Mouse (Mus musculus): Measurements from ENCODE around the gene Sbk2.
A peak's percentile ranks its signal among the peaks of the same experiment; 100 is the strongest.

The Sbk2 gene

DNA sequence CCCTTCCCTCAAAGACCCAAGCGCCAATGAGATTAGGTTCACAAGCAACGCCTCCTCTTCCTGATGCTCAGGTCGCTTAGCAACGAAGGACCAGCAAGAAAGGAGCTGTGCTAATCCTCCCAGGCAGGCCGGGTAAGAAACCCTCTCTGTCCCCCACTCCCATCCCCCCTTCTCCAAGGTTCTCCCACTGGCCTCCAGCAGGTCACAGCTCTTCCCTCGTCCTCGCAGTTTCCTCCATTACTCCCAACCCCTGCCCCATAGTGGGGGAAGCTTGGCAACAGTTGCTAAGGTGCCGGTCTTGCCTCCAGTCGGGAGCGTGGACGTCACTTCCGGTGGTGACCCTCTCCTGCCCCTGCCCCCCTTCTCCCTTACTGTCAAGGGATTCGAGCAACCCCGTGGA is 41.7 kb downstream of the Sbk2 start:
- DNase-seq (ENCODE audit: low spot score in 2 of 2): peak; percentile 89 to 90

DNA sequence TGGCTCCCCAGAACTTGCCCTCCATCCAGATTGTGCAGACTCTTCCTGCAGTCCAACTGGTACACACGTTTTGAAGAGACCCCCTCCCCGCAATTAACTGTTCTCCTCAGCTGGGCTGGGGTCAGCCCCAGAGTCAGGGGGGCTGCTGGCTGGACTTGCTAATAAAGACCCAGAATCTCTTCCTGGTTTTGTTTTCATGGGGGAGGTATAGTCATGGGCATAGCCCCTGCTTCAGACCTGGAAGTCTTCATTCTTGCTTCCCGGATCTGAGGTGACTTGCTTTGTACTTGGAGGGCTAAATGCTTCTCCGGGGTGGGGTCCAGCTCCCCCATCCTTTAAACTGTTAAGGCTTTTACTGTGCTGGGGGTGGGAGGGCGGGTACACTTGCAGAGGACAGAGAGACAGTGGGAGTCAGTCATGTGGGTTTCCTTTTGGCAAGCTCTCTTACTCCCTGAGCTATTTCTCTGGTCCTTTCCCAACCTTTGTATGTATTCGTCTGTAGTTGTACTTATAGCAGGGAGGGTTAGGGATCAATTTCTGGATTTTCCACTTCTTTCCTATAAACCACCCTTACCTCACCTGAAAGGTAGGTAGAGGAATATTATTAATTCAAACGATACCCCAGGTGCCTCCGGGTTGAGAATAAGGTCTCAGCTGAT is 42.3 kb downstream of the Sbk2 start, which contains the start of gene Nat14:
Gene Nat14 (plus strand): TSS at position 205 of the 659 bp plus-strand sequence.
- DNase-seq (ENCODE audit: low spot score in 2 of 2): no peak

DNA sequence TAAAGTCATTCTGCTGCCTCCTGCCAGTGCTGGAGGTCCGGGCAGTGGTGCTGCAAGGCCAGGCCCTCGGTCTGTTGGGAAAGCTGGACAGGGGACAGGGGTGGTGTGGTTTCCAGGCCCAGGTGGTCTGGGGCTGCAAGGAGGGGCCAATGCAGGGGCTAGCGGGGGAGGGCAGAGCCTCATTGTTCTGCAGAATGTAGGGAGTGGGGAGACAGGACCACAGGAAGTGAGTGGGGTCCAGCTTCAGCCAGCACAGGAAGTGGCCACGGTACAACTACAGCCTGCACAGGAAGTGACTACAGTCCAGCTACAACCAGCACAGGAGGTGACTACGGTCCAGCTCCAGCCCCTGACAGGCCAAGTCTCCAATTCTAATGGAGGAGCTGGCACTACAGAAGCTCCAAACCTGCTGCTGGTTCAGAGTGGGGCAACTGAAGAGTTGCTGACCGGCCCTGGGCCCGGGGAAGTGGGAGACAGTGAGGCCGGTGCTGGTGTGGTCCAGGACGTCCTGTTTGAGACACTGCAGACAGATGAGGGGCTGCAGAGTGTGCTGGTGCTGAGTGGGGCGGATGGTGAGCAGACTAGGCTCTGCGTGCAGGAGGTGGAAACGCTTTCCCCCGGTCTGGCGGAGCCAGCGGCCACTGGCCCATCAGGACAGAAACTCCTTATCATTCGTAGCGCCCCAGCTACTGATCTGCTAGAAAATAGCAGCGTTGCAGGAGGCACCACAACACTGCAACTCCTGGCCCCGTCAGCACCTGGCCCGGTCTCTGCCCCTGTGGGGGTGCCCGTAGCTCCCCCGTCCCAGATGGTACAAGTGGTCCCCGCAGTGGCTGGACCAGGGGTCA is 43.0 kb downstream of the Sbk2 start:
- DNase-seq (ENCODE audit: low spot score in 2 of 2): no peak

DNA sequence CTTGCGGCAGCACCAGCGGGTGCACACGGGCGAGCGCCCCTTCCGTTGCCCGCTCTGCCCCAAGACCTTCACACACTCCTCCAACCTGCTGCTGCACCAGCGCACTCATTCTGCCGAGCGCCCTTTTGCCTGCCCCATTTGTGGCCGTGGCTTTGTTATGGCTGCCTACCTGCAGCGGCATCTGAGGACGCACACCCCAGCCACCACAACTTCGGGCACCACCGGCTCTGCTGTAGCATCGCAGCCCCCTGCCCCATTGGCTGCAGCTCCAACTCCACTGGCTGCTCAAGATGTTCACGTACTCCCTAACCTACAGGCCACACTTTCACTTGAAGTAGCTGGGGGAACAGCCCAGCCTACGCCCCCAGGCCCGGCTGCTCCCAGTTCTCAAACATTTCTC is 43.7 kb downstream of the Sbk2 start:
- no peak for DNase-seq (ENCODE audit: low spot score in 2 of 2)

DNA sequence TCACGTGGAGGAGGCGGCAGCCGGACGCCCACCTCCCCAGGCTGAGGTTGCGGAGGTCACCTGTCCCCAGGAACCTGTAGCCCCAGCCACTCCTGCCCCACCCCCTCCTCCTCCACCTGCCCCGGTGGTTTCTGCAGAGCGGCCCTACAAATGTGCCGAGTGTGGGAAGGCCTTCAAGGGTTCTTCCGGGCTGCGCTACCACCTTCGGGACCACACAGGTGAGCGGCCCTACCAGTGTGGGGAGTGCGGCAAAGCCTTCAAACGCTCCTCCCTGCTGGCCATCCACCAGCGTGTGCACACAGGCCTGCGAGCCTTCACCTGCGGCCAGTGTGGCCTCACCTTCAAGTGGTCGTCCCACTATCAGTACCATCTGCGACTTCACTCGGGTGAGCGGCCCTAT is 44.2 kb downstream of the Sbk2 start:
- no peak for DNase-seq (ENCODE audit: low spot score in 2 of 2)

DNA sequence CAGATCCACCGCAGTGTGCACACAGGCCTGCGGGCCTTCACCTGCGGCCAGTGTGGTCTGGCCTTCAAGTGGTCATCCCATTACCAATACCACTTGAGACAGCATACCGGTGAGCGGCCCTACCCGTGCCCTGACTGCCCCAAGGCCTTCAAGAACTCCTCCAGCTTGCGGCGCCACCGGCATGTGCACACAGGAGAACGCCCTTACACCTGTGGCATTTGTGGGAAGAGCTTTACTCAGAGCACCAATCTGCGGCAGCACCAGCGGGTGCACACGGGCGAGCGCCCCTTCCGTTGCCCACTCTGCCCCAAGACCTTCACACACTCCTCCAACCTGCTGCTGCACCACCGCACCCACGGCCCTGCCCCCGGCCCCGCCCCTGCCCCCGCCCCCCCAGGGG is 45.1 kb downstream of the Sbk2 start:
- DNase-seq (ENCODE audit: low spot score in 2 of 2): no peak

DNA sequence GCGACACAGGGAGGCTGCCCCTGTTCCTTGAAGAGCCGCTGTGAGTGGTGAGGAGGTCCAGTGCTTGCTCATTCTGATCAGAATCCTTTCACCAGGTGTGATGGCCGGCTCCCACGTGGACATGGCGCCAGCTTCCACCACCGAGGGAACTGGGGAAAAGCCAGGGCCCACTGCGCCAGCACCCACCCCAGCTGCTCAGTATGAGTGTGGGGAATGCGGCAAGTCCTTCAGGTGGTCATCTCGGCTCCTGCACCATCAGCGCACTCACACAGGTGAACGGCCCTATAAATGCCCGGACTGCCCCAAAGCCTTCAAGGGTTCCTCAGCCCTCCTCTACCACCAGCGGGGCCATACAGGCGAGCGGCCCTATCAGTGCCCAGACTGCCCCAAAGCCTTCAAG is 45.5 kb downstream of the Sbk2 start:
- no peak for DNase-seq (ENCODE audit: low spot score in 2 of 2)

DNA sequence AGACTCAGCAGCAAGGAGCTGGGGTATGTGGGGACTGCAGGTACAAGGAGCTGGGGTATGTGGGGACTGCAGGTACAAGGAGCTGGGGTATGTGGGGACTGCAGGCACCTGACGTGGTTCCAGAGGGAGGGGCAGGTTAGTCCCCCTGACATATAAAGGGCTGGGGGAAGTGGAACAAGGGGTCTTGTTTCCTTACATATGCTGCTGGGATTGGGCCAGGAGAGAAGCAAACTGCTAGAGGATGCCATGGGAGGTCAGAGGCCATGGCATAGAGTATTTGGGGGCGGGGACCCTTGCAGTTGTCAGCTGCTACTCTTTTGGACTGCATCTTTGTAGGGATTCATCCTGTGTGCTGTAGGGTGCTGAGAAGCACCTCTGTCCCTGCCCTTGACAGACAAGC is 46.7 kb downstream of the Sbk2 start:
- DNase-seq (ENCODE audit: low spot score in 2 of 2): no peak

DNA sequence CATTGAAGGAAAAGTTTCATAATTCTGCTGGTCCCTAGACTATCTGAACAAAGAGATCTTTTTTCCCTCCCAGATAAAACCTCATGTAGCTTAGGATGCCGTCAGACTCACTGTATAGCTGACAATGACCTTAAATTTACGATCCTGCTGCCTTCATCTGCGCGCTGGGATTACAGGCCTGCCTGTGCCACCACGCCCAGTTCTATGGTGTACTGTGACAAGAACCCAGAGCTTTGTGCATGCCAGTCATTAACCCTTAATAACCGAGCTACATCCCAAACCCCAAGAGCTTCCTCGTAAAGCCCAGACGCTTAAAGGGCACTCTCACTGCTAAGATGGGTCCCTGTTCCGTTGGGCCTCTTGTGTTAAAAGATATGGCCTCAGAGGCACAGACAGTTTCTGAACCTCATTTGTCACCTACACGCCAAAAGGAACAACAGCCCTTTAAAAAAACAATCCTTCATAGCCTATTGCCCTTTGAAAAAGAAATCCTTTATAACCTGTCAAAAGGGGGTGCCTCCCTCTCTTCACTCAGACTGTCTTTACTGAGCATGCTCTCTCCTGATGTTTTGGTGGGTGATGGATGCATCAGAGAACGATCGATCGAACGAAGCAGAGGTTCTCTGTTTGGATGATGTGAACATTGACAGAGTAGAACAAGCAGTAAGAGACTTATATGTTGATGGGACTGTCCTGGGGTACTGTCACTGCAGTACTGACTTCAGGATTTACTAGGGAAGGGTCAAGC is 48.4 kb downstream of the Sbk2 start:
- DNase-seq (ENCODE audit: low spot score in 2 of 2): peak in 1 of 2 experiments; percentile 60

DNA sequence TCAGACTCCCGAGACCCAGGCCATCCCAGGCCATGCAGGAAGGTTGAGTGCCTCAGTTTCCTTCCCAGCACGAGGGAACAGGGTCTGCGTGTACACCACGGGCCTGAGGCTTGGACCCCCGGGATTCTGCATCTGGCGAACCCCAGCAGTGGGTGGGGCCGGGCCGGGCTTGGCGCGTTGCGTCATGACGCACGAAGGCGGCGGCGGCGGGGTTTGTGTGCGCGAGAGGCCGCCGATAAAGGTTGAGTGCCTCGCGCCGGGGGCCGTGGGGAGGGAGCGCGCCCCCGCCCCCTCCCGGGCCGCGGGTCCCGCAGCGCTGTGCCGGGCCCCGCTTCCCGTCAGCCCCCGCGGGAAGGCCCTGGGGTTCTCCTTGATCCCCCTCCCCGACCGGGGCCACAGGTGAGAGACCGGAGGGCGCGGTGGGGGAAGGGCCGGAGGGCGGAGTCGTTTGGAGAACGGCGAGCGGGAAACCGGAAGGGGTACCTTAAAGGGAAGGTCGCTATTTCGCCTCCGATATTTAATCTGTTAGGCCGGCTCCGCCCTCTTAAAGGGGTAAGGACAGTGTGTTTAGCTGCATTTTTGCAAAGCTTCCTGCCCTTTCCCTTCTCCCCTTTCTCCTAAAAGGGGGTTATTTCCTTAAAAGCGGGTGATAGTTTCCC is 49.1 kb downstream of the Sbk2 start, which contains the start of gene Zfp628:
Gene Zfp628 (plus strand): TSS at position 211 of the 659 bp plus-strand sequence.
- DNase-seq (ENCODE audit: low spot score in 2 of 2): peak; percentile 95 to 96

DNA sequence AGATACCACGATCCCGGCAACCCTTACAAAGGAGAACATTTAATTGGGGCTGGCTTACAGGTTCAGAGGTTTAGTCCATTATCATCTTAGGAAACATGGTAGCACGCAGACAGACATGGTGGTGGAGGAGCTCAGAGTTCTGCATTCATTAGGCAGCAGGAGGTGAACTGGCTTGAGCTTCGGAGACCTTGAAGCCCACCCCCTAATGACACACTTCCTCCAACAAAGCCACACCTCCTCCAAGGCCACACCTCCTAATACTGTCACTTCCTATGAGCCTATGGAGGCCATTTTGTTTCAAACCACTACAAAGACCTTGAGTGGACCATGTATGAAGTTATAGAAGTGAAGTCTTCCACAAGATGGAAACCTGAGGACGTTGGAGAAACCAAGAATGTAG is 52.0 kb downstream of the Sbk2 start:
- DNase-seq (ENCODE audit: low spot score in 2 of 2): no peak

DNA sequence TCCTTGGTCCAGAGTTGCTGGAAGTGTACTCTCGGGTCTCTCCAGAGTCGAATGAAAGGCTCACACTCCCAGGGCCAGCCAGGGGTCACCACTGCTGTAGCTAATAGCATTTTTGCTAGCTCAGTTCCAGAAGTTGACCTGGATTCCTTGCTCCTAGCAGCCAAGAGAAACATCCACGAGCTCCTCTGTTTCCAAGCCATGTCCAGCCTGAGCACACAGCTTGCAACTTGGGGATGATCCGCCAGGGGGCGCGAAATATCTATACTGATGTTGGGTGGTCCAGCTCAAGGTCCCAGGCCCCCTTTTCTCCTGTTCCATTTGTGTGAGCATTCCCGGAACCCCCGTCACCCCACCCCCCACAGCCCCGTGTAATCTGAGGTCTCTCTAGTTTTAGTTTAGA is 52.6 kb downstream of the Sbk2 start:
- DNase-seq (ENCODE audit: low spot score in 2 of 2): peak; percentile 60 to 63

DNA sequence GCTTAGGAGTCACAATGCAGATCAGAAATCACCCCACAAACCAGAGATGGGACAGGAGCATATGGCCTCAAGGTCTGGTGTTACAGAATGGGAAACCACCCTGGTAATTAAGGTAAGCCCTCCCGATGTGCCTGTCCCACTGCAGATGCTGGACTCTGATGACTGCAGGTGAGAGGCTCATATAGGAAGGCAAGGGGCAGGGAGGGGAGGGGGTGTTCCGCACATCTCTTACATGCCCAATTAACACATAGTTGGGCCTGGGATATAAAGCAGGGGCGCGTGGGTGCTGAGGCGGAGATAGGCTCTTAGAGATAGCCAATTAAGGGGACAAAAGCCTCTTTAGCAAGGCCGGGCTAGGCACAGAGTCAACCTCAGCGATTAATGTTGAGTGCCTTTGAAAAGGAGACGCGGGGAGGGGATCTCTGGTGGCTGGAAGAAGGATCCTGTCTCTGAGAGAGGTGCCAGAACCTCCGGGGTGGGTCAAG is 57.7 kb downstream of the Sbk2 start, which contains the start of gene Gm36210:
Gene Gm36210 (minus strand): TSS at position 51 of the 485 bp plus-strand sequence.
- DNase-seq (ENCODE audit: low spot score in 2 of 2): no peak

DNA sequence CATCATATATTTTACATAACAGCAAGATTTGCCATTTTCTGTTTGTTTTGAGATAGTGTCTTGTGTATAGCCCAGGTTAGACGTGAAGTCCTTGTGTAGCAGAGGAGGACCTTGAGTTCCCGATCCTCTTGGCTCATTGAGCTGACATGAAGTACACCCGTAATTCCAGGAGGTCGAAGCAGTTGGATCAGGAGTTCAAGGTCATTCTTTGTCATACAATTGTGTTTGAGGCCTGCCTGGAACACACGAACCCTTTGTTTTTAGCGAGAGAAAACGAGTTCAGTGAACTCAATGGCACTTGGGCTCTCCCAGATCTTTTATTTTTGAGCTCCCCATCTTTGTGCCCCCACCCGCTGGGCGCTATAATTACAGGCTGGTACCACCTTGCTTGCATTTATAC is 61.8 kb downstream of the Sbk2 start:
- no peak for DNase-seq (ENCODE audit: low spot score in 2 of 2)

DNA sequence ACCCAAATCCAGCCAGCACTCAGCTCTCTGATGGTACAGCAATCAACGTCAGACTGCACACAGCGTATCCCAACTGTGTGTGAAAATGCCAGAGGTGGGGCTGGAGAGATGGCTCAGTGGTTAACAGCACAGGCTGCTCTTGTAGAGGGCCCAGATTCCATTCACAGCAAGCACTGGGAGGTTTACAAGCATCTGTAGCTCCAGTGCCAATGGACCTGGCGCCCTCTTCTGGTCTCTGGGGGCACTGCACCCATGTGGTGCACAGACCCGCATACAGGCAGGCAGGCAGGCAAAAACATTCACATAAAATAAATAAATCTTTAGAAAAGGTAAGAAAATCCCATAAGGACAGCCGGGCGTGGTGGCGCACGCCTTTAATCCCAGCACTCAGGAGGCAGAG is 63.0 kb downstream of the Sbk2 start:
- no peak for DNase-seq (ENCODE audit: low spot score in 2 of 2)

DNA sequence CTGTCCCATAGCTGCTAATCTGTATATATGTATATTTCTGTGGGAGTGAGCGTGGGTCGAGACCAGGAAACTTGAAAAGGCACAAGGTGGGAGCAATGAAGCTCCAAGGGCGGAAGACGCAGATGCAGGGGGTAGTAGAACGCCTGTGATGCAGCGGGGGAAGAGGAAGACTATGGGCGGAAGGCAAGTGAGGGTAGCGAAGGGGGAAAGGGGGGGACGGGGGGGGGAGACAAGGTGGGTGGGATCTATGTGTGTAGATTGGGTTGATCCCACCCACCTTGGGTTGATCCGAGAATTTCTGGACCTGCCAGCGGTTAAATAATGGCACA is 63.7 kb downstream of the Sbk2 start:
- no peak for DNase-seq (ENCODE audit: low spot score in 2 of 2)

DNA sequence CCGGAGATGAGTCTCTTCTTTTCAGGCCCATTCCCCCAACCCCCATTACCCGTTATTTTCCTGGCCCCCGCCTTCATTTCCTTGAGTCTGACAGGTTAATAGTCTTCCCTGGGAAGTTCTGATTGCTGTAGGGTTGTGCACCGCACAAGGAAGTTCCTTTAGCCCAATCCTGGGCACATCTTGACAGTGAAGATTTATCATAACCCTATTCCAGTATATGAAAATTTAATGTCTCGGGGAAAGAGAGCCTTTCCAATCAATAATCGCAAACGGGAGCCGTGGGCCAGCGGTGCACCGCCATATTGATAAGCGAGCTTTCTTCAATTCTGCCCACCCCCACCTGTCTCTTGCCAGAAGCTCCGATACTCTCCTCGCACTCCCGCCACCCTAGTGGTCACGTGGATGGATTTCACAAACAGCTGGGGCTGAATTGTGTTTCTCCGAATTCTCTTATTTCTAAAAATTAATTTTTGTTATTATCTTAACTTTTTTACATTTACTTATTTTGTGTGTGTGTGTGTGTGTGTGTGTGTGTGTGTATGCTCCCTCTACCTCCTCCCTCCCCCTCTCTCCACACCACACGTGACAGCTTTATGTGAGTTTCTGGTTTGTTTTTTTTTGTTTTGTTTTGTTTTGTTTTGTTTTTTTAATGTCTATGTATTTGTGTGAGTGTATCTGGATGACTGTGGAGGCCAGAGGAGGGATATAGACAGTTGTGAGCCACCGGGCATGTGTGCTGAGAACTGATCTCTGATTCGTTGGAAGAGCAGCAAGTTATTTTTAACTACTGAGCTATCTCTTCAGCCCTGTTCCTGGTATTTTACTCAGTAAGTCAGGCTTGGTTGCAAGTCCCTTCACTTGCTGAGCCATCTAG is 64.3 kb downstream of the Sbk2 start:
- DNase-seq (ENCODE audit: low spot score in 2 of 2): no peak

DNA sequence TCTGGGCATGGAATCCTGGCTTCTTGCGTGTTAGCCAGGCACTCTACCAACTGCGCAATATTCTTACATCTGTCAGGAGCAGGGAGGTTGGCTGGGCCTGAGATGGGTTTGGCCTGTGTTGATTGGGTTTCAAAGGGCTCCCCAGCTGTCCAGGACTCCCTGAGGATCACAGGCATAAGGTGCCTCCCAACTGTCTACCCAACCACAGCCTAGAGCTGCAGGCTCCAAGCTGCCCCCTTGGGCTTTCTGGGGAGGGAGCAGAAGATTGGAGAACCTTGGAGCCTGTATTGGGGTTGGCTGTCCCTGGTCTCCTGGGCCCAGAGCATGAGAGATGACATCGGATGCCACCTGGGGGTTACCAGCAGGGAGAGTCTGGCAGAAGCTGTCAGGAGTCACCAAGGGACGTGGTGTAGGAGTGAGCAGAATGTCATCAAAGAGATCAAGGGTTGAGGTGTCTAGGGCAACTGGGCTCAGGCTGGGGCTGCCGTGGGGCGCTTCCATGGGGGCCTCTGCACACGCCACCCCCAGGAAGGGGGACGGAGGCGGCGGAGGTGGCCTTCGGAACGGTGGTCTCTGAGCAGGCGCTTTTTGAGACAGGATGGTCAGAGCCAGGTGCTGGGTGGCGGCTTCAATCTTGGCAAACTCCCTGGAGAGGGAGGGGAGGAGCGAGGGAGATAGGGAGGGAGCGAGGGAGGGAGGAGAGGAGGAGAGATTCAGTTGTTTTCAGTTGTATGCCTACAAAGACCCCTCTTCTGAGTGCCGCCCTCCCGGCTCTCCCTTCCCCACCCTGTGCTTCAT is 65.2 kb downstream of the Sbk2 start:
- DNase-seq (ENCODE audit: low spot score in 2 of 2): no peak

DNA sequence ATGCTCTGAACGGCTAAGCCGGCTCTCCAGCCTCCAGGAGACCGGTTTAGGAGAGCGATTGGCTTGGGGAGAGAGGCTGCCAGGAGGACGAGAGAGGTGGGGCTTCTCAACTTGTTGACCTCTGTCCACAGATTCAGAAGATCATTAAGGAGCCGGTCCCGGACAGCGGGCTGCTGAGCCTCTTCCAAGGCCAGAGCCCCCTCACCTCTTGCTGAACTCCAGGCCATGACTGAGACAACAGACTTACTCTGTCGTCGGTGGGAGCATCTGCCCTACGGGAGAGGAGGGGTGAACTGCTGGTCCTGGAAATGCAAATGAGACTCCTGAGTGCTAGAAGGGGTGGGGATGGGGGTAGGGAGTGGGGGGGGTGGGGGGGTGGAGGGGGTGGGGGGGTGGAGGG is 69.0 kb downstream of the Sbk2 start:
- DNase-seq (ENCODE audit: low spot score in 2 of 2): no peak

Data from right cerebral cortex, adult 2 months (tissue).